In genomic region chr17:67813666-67814065, GRCm38 (mm10) we compare ENCODE assay signal across 29 mouse cellular contexts.
"Had no signal": no experiment of that assay in that cellular context is flagged by ENCODE, and none has a peak within 500 bp of the region (broad histone marks: within the 10 kb centered on the region; RNA-seq: fewer than 3 reads in every experiment).

No protein-coding gene starts in this region.

- DNase-seq: heart, postnatal 14 days; heart, postnatal 36 days; heart, postnatal 4 days; kidney, adult 11 months; kidney, adult 18-20 months; kidney, adult 2 months; kidney, adult 8-10 months; kidney, adult 9 months; kidney, postnatal 10 days; kidney, postnatal 14 days; kidney, postnatal 25 days; kidney, postnatal 36 days; kidney, postnatal 4 days; layer of hippocampus, adult 9-11 months; layer of hippocampus, postnatal 36 days had no signal

- H3K27me3 ChIP-seq: heart, embryonic 12.5 days; heart, embryonic 13.5 days; heart, embryonic 15.5 days; hindbrain, embryonic 12.5 days; hindbrain, embryonic 13.5 days; hindbrain, embryonic 15.5 days; intestine, embryonic 15.5 days; kidney, embryonic 15.5 days had no signal

- H3K27ac ChIP-seq: heart, embryonic 13.5 days; heart, embryonic 15.5 days; hindbrain, embryonic 10.5 days; hindbrain, embryonic 12.5 days; hindbrain, embryonic 13.5 days; hindbrain, embryonic 14.5 days; hindbrain, embryonic 15.5 days; hindbrain, postnatal 0 days; intestine, embryonic 15.5 days; kidney, embryonic 15.5 days; kidney, postnatal 0 days; layer of hippocampus, adult 2 months; left cerebral cortex, adult 2 months had no signal

- H3K4me1 ChIP-seq: heart, embryonic 12.5 days; heart, embryonic 13.5 days; heart, embryonic 15.5 days; hindbrain, embryonic 10.5 days; hindbrain, embryonic 12.5 days; hindbrain, embryonic 13.5 days; hindbrain, embryonic 15.5 days; intestine, embryonic 15.5 days; kidney, embryonic 15.5 days had no signal

- H3K9ac ChIP-seq: heart, embryonic 12.5 days; heart, embryonic 13.5 days; heart, embryonic 15.5 days; hindbrain, embryonic 12.5 days; hindbrain, embryonic 13.5 days; hindbrain, embryonic 14.5 days; hindbrain, embryonic 15.5 days; intestine, embryonic 15.5 days; kidney, embryonic 15.5 days had no signal

- H3K4me3 ChIP-seq: heart, embryonic 12.5 days; heart, embryonic 13.5 days; heart, embryonic 15.5 days; hindbrain, embryonic 10.5 days; hindbrain, embryonic 12.5 days; hindbrain, embryonic 13.5 days; hindbrain, embryonic 15.5 days; intestine, embryonic 15.5 days; kidney, embryonic 15.5 days; layer of hippocampus, adult 2 months; left cerebral cortex, adult 2 months had no signal

- H3K36me3 ChIP-seq: heart, embryonic 12.5 days; heart, embryonic 13.5 days; heart, embryonic 15.5 days; intestine, embryonic 15.5 days had no signal

- H3K9me3 ChIP-seq: heart, embryonic 12.5 days; heart, embryonic 13.5 days; heart, embryonic 15.5 days; hindbrain, embryonic 10.5 days; hindbrain, embryonic 12.5 days; hindbrain, embryonic 13.5 days; hindbrain, embryonic 15.5 days; intestine, embryonic 15.5 days; kidney, embryonic 15.5 days had no signal
